Mouse (Mus musculus) embryonic fibroblast, embryonic 13.5 days (primary cell): ENCODE results near the gene Aldh9a1.

Experiments
- CTCF ChIP-seq: IDR thresholded peaks from 2 replicates; pipeline ENCODE4 v1.5.1; 2011; ENCODE audit warnings: mild to moderate bottlenecking, control low read depth, low read length, moderate library complexity, borderline replicate concordance; ENCODE audit not compliant: insufficient read depth
- POLR2A ChIP-seq: IDR thresholded peaks from 2 replicates; pipeline ENCODE4 v1.6.1; 2011; ENCODE audit warnings: low read depth, mild to moderate bottlenecking, control low read depth, low read length, moderate library complexity

DNA sequence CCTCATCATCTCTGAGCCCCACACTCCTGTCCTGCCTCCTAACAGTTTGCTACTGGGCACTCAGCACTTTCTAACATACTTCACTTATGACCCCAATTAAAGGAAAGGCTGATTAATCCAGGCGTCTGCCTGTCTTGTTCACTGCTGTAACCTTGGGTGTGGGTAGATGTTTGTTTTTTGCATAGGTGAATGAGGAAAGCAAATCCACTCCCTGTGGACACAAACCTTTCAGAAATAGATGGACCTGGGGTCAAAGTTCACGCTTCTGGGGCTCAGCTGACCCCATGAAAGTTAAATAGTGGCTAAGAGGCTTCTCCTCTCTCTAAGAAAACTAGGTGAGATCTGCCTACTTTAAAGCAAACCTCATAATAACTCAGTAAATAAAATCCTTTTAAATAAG lies 25.2 kb downstream of the Aldh9a1 start:
- TF ChIP-seq POLR2A (no peak), CTCF (no peak)
